Mouse (Mus musculus) limb, embryonic 14.5 days (tissue): Measurements from ENCODE around the gene Prkaca. TPM values are rescaled to one million over a fixed set of nuclear protein-coding genes. Genes with fewer than 3 reads are reported as not detected.
"Not testable (repeated sequence)": the region's sequence is repeated elsewhere in the genome, so short reads cannot be mapped to it uniquely, and the experiment has no call there.

Source experiments
- ATAC-seq: fragments of 200-750 bp; cut with Nextera tagmentation; 2 replicates; pipeline ENCODE4 v1.8.0; 2017; ENCODE audit warnings: low read depth, moderate number of reproducible peaks, moderate TSS enrichment; ENCODE audit not compliant: low FRiP score
- DNase-seq: peaks from one replicate; pipeline ENCODE4 v3.0.0-alpha.2; 2015; ENCODE audit warnings: low spot score
- H3K27ac ChIP-seq: fragments of 300-500 bp; sonication (generic); replicated peaks from 2 replicates; pipeline ENCODE4 v1.5.1; 2014; ENCODE audit warnings: low read depth, mild to moderate bottlenecking, low read length, moderate library complexity, mixed read lengths
- H3K27me3 ChIP-seq: fragments of 300-500 bp; sonication (generic); 2 replicates; pipeline ENCODE4 v1.6.1; 2014; ENCODE audit warnings: low read length, mixed read lengths; ENCODE audit not compliant: control insufficient read depth, insufficient read depth
- H3K36me3 ChIP-seq: fragments of 300-500 bp; sonication (generic); 2 replicates; pipeline ENCODE4 v1.6.1; 2014; ENCODE audit warnings: mild to moderate bottlenecking, low read length, moderate library complexity, mixed read lengths; ENCODE audit not compliant: control insufficient read depth, insufficient read depth
- H3K4me1 ChIP-seq: fragments of 300-500 bp; sonication (generic); 2 replicates; pipeline ENCODE4 v1.6.1; 2014; ENCODE audit warnings: antibody characterized with exemption, low read length, mixed read lengths; ENCODE audit not compliant: control insufficient read depth, insufficient read depth
- H3K4me2 ChIP-seq: fragments of 300-500 bp; sonication (generic); replicated peaks from 2 replicates; pipeline ENCODE4 v1.6.1; 2014; ENCODE audit warnings: low read depth, mild to moderate bottlenecking, low read length, moderate library complexity; ENCODE audit not compliant: severe bottlenecking
- H3K4me3 ChIP-seq: fragments of 300-500 bp; sonication (generic); replicated peaks from 2 replicates; pipeline ENCODE4 v1.5.1; 2014; ENCODE audit warnings: low read length
- H3K9ac ChIP-seq: fragments of 300-500 bp; sonication (generic); 2 replicates; pipeline ENCODE4 v1.6.1; 2014; ENCODE audit warnings: mild to moderate bottlenecking, low read depth, low read length, moderate library complexity; ENCODE audit not compliant: severe bottlenecking
- H3K9me3 ChIP-seq: fragments of 300-500 bp; sonication (generic); 2 replicates; pipeline ENCODE4 v1.6.1; 2016; ENCODE audit warnings: low read length; ENCODE audit not compliant: control insufficient read depth
- POLR2A ChIP-seq: fragments of 200-500 bp; IDR thresholded peaks from 2 replicates; pipeline ENCODE4 v1.8.0; 2012; ENCODE audit warnings: inconsistent platforms, mild to moderate bottlenecking, moderate library complexity, borderline replicate concordance; ENCODE audit not compliant: insufficient read depth, insufficient read length; ENCODE audit errors: extremely low read depth
- WGBS: fragments of 180-500 bp; shearing (Covaris S2); extraction: QIAGEN DNeasy Blood & Tissue Kit; methylation state at CpG from one replicate; pipeline ENCODE4 v1.1.7; 2014; 5-methylcytosine and 5-hydroxymethylcytosine counted together
- polyA plus RNA-seq, 2 experiments: library from polyadenylated mRNA; depleted of rRNA in 1 of 2; stranded (reverse) in 1 of 2; unstranded in 1 of 2; fragments of >200 nt; fragmentation: Nextera tagmentation in 1 of 2; extraction: Ambion mirVana in 1 of 2; gene quantifications; 2 replicates each; pipeline versions ENCODE4 v1.2.1 to v1.2.3; 2012 to 2014

Gene Prkaca
- polyA plus RNA-seq, 2 experiments: 132 to 158 TPM

DNA sequence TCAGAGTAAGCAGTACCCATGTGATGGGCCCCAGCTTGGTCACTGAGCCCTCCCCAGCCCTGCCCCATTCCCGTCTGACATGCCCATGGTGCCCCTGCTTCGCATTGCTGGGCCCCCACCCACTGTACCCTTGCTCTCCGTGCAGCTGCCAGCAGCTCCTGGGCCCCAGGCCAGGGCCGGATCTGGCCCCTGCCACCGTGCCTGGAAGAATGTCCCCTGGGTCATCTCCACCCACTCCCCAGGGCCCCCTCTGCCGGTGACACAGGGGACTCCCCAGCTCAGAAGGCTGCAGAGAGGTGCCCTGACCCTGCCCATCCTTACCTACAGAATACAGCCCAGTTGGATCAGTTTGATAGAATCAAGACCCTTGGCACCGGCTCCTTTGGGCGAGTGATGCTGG is 8.1 kb downstream of the Prkaca start:
- 80% methylated on average over 8 of the region's 8 CpGs for WGBS
- peaks cover 9% of the 10 kb centered on the region; the same call in 1 of the 2 replicates for H3K4me1 ChIP-seq

GRCm38 (mm10) chr8:83981533-83981932 is 8.7 kb downstream of the Prkaca start:
- TF ChIP-seq POLR2A: no peak
- DNase-seq (no peak), ATAC-seq (no peak)
- peaks cover 62% of the 10 kb centered on the region for H3K36me3 ChIP-seq
- no peak overlapping the region for H3K9ac ChIP-seq
- no peaks in the 10 kb centered on the region for H3K9me3 ChIP-seq
- no peaks in the 10 kb centered on the region for H3K27me3 ChIP-seq
- no peak overlapping the region for H3K27ac ChIP-seq
- 95% methylated on average over 7 of the region's 7 CpGs for WGBS
- H3K4me2 ChIP-seq: no peak overlapping the region
- peaks cover 9% of the 10 kb centered on the region; the same call in 1 of the 2 replicates for H3K4me1 ChIP-seq
- no peak overlapping the region for H3K4me3 ChIP-seq

More for the DNA sequence above, 8.1 kb downstream of the Prkaca start:
- TF ChIP-seq POLR2A: no peak
- Histone ChIP-seq H3K4me2 (no peak overlapping the region), H3K9ac (no peak overlapping the region), H3K36me3 (peaks cover 60% of the 10 kb centered on the region), H3K27ac (no peak overlapping the region), H3K4me3 (no peak overlapping the region), H3K27me3 (no peaks in the 10 kb centered on the region), H3K9me3 (no peaks in the 10 kb centered on the region)
- no peak for ATAC-seq
- no peak for DNase-seq

DNA sequence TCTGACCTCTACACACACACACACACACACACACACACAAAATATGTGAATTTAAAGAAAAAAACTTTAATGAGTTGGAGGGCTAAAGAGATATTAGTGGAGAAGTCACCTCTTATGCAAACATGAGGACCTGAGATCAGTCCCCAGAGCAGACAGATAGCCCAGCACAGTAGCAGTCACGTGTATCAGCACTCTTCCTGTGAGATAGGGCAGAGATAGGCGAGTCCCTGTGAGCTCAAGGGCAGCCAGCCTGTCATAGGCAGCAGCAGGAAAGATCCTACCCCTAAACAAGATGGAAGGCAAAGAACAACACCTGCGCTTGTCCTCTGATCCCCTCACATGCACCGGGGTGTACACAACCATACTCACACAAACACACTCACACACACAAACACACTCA is 9.7 kb downstream of the Prkaca start:
- H3K36me3 ChIP-seq: peaks cover 71% of the 10 kb centered on the region
- no peak overlapping the region for H3K4me2 ChIP-seq
- no peaks in the 10 kb centered on the region for H3K9me3 ChIP-seq
- H3K27ac ChIP-seq: no peak overlapping the region
- WGBS: 91% methylated on average over 4 of the region's 4 CpGs
- no peak overlapping the region for H3K9ac ChIP-seq
- no peaks in the 10 kb centered on the region for H3K27me3 ChIP-seq
- peaks cover 3% of the 10 kb centered on the region; the same call in 1 of the 2 replicates for H3K4me1 ChIP-seq
- no peak for TF ChIP-seq POLR2A
- DNase-seq (no peak), ATAC-seq (no peak)
- no peak overlapping the region for H3K4me3 ChIP-seq

DNA sequence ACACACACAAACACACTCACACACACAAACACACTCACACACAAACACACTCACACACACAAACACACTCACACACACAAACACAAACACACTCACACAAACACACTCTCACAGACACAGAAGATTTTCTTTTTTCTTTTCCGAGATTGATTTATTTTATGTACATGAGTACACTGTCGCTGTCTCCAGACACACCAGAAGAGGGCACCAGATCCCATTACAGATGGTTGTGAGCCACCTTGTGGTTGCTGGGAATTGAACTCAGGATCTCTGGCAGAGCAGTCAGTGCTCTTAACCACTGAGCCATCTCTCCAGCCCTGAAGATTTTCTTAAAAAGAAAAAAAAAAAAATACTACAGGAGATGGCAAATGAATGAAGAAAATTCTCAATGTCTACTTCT is 10.4 kb downstream of the Prkaca start:
- H3K9ac ChIP-seq, H3K4me1 ChIP-seq, ATAC-seq, H3K27ac ChIP-seq, DNase-seq, H3K9me3 ChIP-seq, H3K27me3 ChIP-seq, H3K4me3 ChIP-seq, H3K4me2 ChIP-seq: not testable (repeated sequence)
- H3K36me3 ChIP-seq: peaks cover 77% of the 10 kb centered on the region
- WGBS: 96% methylated on average over 2 of the region's 2 CpGs

GRCm38 (mm10) chr8:83989243-83989642 is 16.4 kb downstream of the Prkaca start:
- peaks cover 85% of the 10 kb centered on the region for H3K36me3 ChIP-seq
- no peak overlapping the region for H3K27ac ChIP-seq
- H3K9ac ChIP-seq: no peak overlapping the region
- WGBS: 87% methylated on average over 7 of the region's 7 CpGs
- H3K4me2 ChIP-seq: no peak overlapping the region
- TF ChIP-seq POLR2A: no peak
- H3K4me3 ChIP-seq: no peak overlapping the region
- DNase-seq: no peak
- ATAC-seq: no peak
- H3K4me1 ChIP-seq: no peaks in the 10 kb centered on the region
- no peaks in the 10 kb centered on the region for H3K27me3 ChIP-seq
- H3K9me3 ChIP-seq: no peaks in the 10 kb centered on the region

DNA sequence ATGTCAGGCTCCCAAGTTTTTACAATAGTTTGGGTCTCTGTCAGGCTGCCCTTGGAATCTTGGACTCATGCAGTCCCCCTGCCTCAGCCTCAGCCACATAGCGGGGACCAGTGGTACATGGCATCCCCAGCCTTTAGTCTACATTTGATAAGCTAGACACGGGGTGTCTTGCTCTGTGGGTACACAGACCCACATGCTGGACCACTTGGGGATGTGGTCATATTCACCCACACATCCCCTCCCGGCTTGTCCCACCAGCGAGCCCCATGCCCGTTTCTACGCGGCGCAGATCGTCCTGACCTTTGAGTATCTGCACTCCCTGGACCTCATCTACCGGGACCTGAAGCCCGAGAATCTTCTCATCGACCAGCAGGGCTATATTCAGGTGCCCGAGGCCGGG is 17.4 kb downstream of the Prkaca start:
- no peak for TF ChIP-seq POLR2A
- Histone ChIP-seq H3K4me3 (no peak overlapping the region), H3K27me3 (no peaks in the 10 kb centered on the region), H3K4me1 (no peaks in the 10 kb centered on the region), H3K36me3 (peaks cover 81% of the 10 kb centered on the region), H3K9ac (no peak overlapping the region), H3K9me3 (no peaks in the 10 kb centered on the region), H3K4me2 (no peak overlapping the region), H3K27ac (no peak overlapping the region)
- WGBS: 95% methylated on average over 14 of the region's 14 CpGs
- ATAC-seq: no peak
- no peak for DNase-seq
